Mouse (Mus musculus): ENCODE measurements at regions not wholly inside any gene's neighbourhood (a gene's known extent, or its start where the extent isn't known, plus 50 kb on each side); places are given as distances from the start of the nearest gene placed in this dataset.
"Not testable (repeated sequence)": the region's sequence is repeated elsewhere in the genome, so short reads cannot be mapped to it uniquely, and the experiment has no call there.

GRCm38 (mm10) chr1:30751138-30751907 is 122.4 kb downstream of the Phf3 start:
- no peak for DNase-seq (ENCODE audit: low read depth)

- no peak for DNase-seq (ENCODE audit: low read depth)
Measured at GRCm38 (mm10) chr1:30741955-30742354, 131.8 kb downstream of the Phf3 start.

- no peak for DNase-seq (ENCODE audit: low read depth)
Measured at GRCm38 (mm10) chr1:30740831-30741230, 132.9 kb downstream of the Phf3 start.

- DNase-seq (ENCODE audit: low read depth): no peak
Measured at GRCm38 (mm10) chr1:30721519-30721918, 152.2 kb downstream of the Phf3 start.

GRCm38 (mm10) chr1:30720829-30721228 is 152.9 kb downstream of the Phf3 start:
- DNase-seq (ENCODE audit: low read depth): no peak

- no peak for DNase-seq (ENCODE audit: low read depth)
Measured at GRCm38 (mm10) chr1:30718578-30718977, 155.1 kb downstream of the Phf3 start.

GRCm38 (mm10) chr1:30716346-30716745 is 157.4 kb downstream of the Phf3 start:
- no peak for DNase-seq (ENCODE audit: low read depth)

- DNase-seq (ENCODE audit: low read depth): no peak
Measured at GRCm38 (mm10) chr1:30701116-30701515, 172.6 kb downstream of the Phf3 start.

- DNase-seq (ENCODE audit: low read depth): no peak
Measured at GRCm38 (mm10) chr1:30700399-30701081, 173.2 kb downstream of the Phf3 start.

GRCm38 (mm10) chr1:30696342-30696741 is 177.4 kb downstream of the Phf3 start:
- DNase-seq (ENCODE audit: low read depth): no peak

GRCm38 (mm10) chr1:30685318-30685717 is 188.4 kb downstream of the Phf3 start:
- no peak for DNase-seq (ENCODE audit: low read depth)

GRCm38 (mm10) chr1:30683889-30684288 is 189.8 kb downstream of the Phf3 start:
- no peak for DNase-seq (ENCODE audit: low read depth)

- DNase-seq (ENCODE audit: low read depth): no peak
Measured at GRCm38 (mm10) chr1:30639807-30640206, 233.9 kb downstream of the Phf3 start.

GRCm38 (mm10) chr1:30632760-30633159 is 241.0 kb downstream of the Phf3 start:
- DNase-seq (ENCODE audit: low read depth): no peak

GRCm38 (mm10) chr1:30627796-30628195 is 245.9 kb downstream of the Phf3 start:
- not testable (repeated sequence) for DNase-seq (ENCODE audit: low read depth)

- DNase-seq (ENCODE audit: low read depth): no peak
Measured at GRCm38 (mm10) chr1:30595122-30595730, 278.5 kb downstream of the Phf3 start.

GRCm38 (mm10) chr1:30594036-30594435 is 279.7 kb downstream of the Phf3 start:
- DNase-seq (ENCODE audit: low read depth): no peak

GRCm38 (mm10) chr1:30590721-30591120 is 283.0 kb downstream of the Phf3 start:
- DNase-seq (ENCODE audit: low read depth): no peak

- no peak for DNase-seq (ENCODE audit: low read depth)
Measured at GRCm38 (mm10) chr1:30588885-30589284, 284.8 kb downstream of the Phf3 start.

GRCm38 (mm10) chr1:30588336-30588735 is 285.4 kb downstream of the Phf3 start:
- DNase-seq (ENCODE audit: low read depth): no peak

GRCm38 (mm10) chr1:30584806-30585205 is 288.9 kb downstream of the Phf3 start:
- DNase-seq (ENCODE audit: low read depth): peak; percentile 10

GRCm38 (mm10) chr1:30583860-30584259 is 289.9 kb downstream of the Phf3 start:
- DNase-seq (ENCODE audit: low read depth): no peak

- DNase-seq (ENCODE audit: low read depth): no peak
Measured at GRCm38 (mm10) chr1:30564757-30565156, 309.0 kb downstream of the Phf3 start.

Data from naive thymus-derived CD4-positive, alpha-beta T cell, adult 2 months (primary cell).